ENCODE assay signal across 8 mouse cellular contexts in genomic region chr7:38018416-38019368, GRCm38 (mm10). TPM values are rescaled to one million over a fixed set of nuclear protein-coding genes. Genes with fewer than 3 reads are reported as not detected.
DNase-seq lines count a peak whose midpoint lies in the region; ATAC-seq and TF ChIP-seq lines count a peak whose summit lies in the region.

No protein-coding gene starts in this region.

- no peak for TF ChIP-seq POLR2A in myocyte (IDR thresholded peaks at IDR 0.05; ENCODE audit: insufficient read length, low read depth)

- no peaks in the 10 kb centered on the region for H3K9me3 ChIP-seq in heart, embryonic 13.5 days
- no peaks in the 10 kb centered on the region for H3K9me3 ChIP-seq in liver, embryonic 11.5 days (ENCODE audit: control insufficient read depth, low read length)

- H3K79me2 ChIP-seq in myocyte (ENCODE audit: control insufficient read depth, insufficient read depth) = peaks cover 30% of the 10 kb centered on the region

- under 1% methylated on average over 66 of the region's 67 CpGs for WGBS in heart, embryonic 13.5 days
- WGBS in liver, embryonic 11.5 days = under 1% methylated on average over 66 of the region's 67 CpGs

- ATAC-seq in erythroid progenitor cell, adult 5-6 weeks (replicated peaks; ENCODE audit: low FRiP score, poor library complexity, severe bottlenecking) = peak; percentile 61; the same call in 1 of the 2 replicates
- ATAC-seq in heart, embryonic 13.5 days (ENCODE audit: extremely low read depth, insufficient number of reproducible peaks, low FRiP score, low TSS enrichment) = peak; percentile 59
- peak; percentile 76 for ATAC-seq in liver, embryonic 11.5 days (replicated peaks; ENCODE audit: low FRiP score)

- no peaks in the 10 kb centered on the region for H3K27me3 ChIP-seq in heart, embryonic 13.5 days (replicated peaks)
- no peaks in the 10 kb centered on the region for H3K27me3 ChIP-seq in liver, embryonic 11.5 days (replicated peaks; ENCODE audit: control insufficient read depth, insufficient read depth, low read length)
- H3K27me3 ChIP-seq in myocyte (ENCODE audit: control insufficient read depth, insufficient read depth, insufficient read length) = peaks cover 15% of the 10 kb centered on the region

- peak overlapping the region; percentile 38 for H3ac ChIP-seq in myocyte (ENCODE audit: control insufficient read depth, insufficient read length)

- H3K9ac ChIP-seq in heart, embryonic 13.5 days = peak overlapping the region; percentile 94
- peak overlapping the region; percentile 91 for H3K9ac ChIP-seq in liver, embryonic 11.5 days (ENCODE audit: low read depth, low read length)

- peak overlapping the region; percentile 76 for H3K4me2 ChIP-seq in heart, embryonic 13.5 days
- peak overlapping the region; percentile 70 for H3K4me2 ChIP-seq in liver, embryonic 11.5 days
- H3K4me2 ChIP-seq in myocyte (ENCODE audit: low read depth) = peak overlapping the region; percentile 67

- H3K4me1 ChIP-seq in heart, embryonic 13.5 days = peaks cover 10% of the 10 kb centered on the region
- no peaks in the 10 kb centered on the region; the same call in 1 of the 2 replicates for H3K4me1 ChIP-seq in liver, embryonic 11.5 days (replicated peaks; ENCODE audit: control insufficient read depth, insufficient read depth, low read length)

- H3K27ac ChIP-seq in heart, embryonic 13.5 days (replicated peaks) = peak overlapping the region; percentile 91
- H3K27ac ChIP-seq in liver, embryonic 11.5 days (ENCODE audit: low read depth, low read length) = peak overlapping the region; percentile 82

- peak overlapping the region; percentile 96 for H3K4me3 ChIP-seq in heart, embryonic 13.5 days
- H3K4me3 ChIP-seq in liver, embryonic 11.5 days (ENCODE audit: low read depth, low read length) = peak overlapping the region; percentile 95
- H3K4me3 ChIP-seq in myocyte = peak overlapping the region; percentile 36

- peak; percentile 90 for DNase-seq in CD4-positive helper T cell, adult 2 months (ENCODE audit: low read depth, low spot score)
- DNase-seq in brain, embryonic 18.5 days (ENCODE audit: low read depth, low spot score) = peak; percentile 50
- DNase-seq in kidney, postnatal 10 days = peak; percentile 80
- peak; percentile 76 for DNase-seq in liver, embryonic 11.5 days (ENCODE audit: low spot score)
- DNase-seq in spleen, postnatal 4 days (ENCODE audit: low spot score in 2 of 2) = peak; percentile 63 to 84

- no peaks in the 10 kb centered on the region for H3K36me3 ChIP-seq in heart, embryonic 13.5 days
- no peaks in the 10 kb centered on the region for H3K36me3 ChIP-seq in liver, embryonic 11.5 days (ENCODE audit: control insufficient read depth, insufficient read depth, low read length)
- no peaks in the 10 kb centered on the region for H3K36me3 ChIP-seq in myocyte (ENCODE audit: control insufficient read depth, insufficient read depth)

TF ChIP-seq in myocyte, 11 proteins besides CTCF, POLR2A, EP300 and RAD21:
- TF ChIP-seq TCF12 (IDR thresholded peaks at IDR 0.05; ENCODE audit: insufficient read depth, poor library complexity, severe bottlenecking) (no peak), REST (IDR thresholded peaks at IDR 0.05; ENCODE audit: insufficient read depth, insufficient read length) (no peak), MYOG (IDR thresholded peaks at IDR 0.05; ENCODE audit: control insufficient read depth in 1 of 3, insufficient read depth in 1 of 3, insufficient read length in 2 of 3, low read depth in 2 of 3) (no peak), POLR2AphosphoS2 (IDR thresholded peaks at IDR 0.05; ENCODE audit: insufficient read length, low read depth) (peak; percentile 27), CEBPB (IDR thresholded peaks at IDR 0.05; ENCODE audit: insufficient read depth, poor library complexity, severe bottlenecking) (peak; percentile 51; the same call in 1 of the 2 replicates), USF1 (IDR thresholded peaks at IDR 0.05; ENCODE audit: low read depth) (no peak), SRF (IDR thresholded peaks at IDR 0.05; ENCODE audit: control insufficient read depth, insufficient read length, low read depth) (peak; percentile 62), E2F4 (IDR thresholded peaks at IDR 0.05; ENCODE audit: insufficient read depth) (no peak), TCF3 (IDR thresholded peaks at IDR 0.05; ENCODE audit: insufficient read length, low read depth) (no peak), MYOD1 (IDR thresholded peaks at IDR 0.05; ENCODE audit: control insufficient read depth in 1 of 3, insufficient read length in 2 of 3, low read depth in 2 of 3) (no peak), MAX (IDR thresholded peaks at IDR 0.05; ENCODE audit: low read depth) (peak; percentile 7)

RNA-seq across cellular contexts. Expression of gene Uri1, which starts 4.7 kb away (rescaled TPM):
- total RNA-seq in erythroid progenitor cell, adult 5-6 weeks (2015; ENCODE audit: low replicate concordance) = 10.1 TPM in 2 replicates
- total RNA-seq in erythroid progenitor cell, adult 5-6 weeks (2017; ENCODE audit: low replicate concordance) = 18.2 and 18.8 TPM in 2 replicates
- polyA plus RNA-seq in heart, embryonic 13.5 days (2015; fragmentation: Nextera tagmentation; extraction: Ambion mirVana) = 30.1 and 33.9 TPM in 2 replicates
- polyA plus RNA-seq in liver, embryonic 11.5 days (2014; fragmentation: Nextera tagmentation; extraction: Ambion mirVana) = 42.2 and 45.9 TPM in 2 replicates
- polyA plus RNA-seq in myocyte (2012; fragmentation: generic; extraction: Trizol) = 13.4 TPM

Comparison
In these comparisons a context has a peak if more than half of its experiments do, and no peak if none do; other contexts are left out.
1. Peak in every context shown above with its lines: DNase-seq, ATAC-seq, H3K4me3 ChIP-seq and H3K27ac ChIP-seq.
2. H3K4me3 ChIP-seq: peak in every context shown above with its lines; median percentile 96 in heart, embryonic 13.5 days; 95 in liver, embryonic 11.5 days; 36 in myocyte.